8 mouse cellular contexts compared by ENCODE assay signal in the genomic region with DNA sequence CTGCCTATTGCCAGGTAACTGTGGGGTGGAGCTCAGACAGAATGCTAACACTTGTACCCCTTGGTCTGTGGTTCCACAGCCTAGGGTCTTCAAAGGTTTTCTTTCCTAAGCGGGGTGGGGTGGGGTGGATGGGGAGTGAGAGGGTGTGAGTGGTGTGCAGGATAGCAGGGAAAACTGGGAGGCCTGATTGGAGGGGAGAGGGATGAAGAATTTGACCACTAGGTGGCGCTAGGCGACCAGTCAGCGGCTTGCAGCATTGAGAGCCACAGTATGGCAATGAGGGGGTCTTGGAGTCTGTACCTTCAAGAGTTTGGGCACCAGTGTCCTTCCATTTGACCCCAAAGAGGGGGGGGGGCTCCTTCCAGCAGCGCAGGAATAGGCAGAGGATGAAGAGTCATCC. TPM values are rescaled to one million over a fixed set of nuclear protein-coding genes. Genes with fewer than 3 reads are reported as not detected.
DNase-seq lines count a peak whose midpoint lies in the region; ATAC-seq and TF ChIP-seq lines count a peak whose summit lies in the region.

No protein-coding gene starts in this region.

- in situ Hi-C loops in ES-E14 (cut with MboI; ENCODE audit: low sequenced_read_pairs in 2 of 2, unreplicated experiment in 2 of 2): loop anchor here (10.0 to 25.0 kb wide), 3 partner anchors 223 to 975 kb away; a partner anchor contains a TSS

- no peak overlapping the region for H3K4me2 ChIP-seq in hindbrain, embryonic 11.5 days (replicated peaks; ENCODE audit: low read depth, low read length)

- H3K4me3 ChIP-seq in ES-E14 (ENCODE audit: insufficient read depth in 1 of 2, low read depth in 1 of 2, low read length in 2 of 2, poor library complexity in 1 of 2, severe bottlenecking in 1 of 2): no peak overlapping the region
- no peak overlapping the region for H3K4me3 ChIP-seq in hindbrain, embryonic 11.5 days (ENCODE audit: low read depth, low read length)

- ATAC-seq in hindbrain, embryonic 11.5 days (ENCODE audit: low FRiP score): peak; percentile 87

- WGBS in hindbrain, embryonic 11.5 days: 0% methylated on average over 5 of the region's 5 CpGs

- no peak overlapping the region for H3K9ac ChIP-seq in ES-E14 (ENCODE audit: insufficient read depth, low read depth, low read length, poor library complexity, severe bottlenecking)
- H3K9ac ChIP-seq in hindbrain, embryonic 11.5 days (ENCODE audit: low read depth, low read length): no peak overlapping the region

- peaks cover 0 to 8% of the 10 kb centered on the region in 2 experiments; a peak in 1 of 4 replicates for H3K4me1 ChIP-seq in ES-E14 (ENCODE audit: control insufficient read depth in 2 of 2, insufficient read depth in 2 of 2, low read length in 2 of 2, poor library complexity in 1 of 2)
- H3K4me1 ChIP-seq in hindbrain, embryonic 11.5 days (replicated peaks; ENCODE audit: control insufficient read depth, insufficient read depth, low read length): no peaks in the 10 kb centered on the region

- H3K9me3 ChIP-seq in ES-E14 (ENCODE audit: control insufficient read depth, insufficient read depth, low read depth, low read length): no peaks in the 10 kb centered on the region
- H3K9me3 ChIP-seq in hindbrain, embryonic 11.5 days (ENCODE audit: control insufficient read depth, low read length): no peaks in the 10 kb centered on the region

- no peaks in the 10 kb centered on the region for H3K36me3 ChIP-seq in ES-E14 (ENCODE audit: control insufficient read depth, insufficient read depth, low read length, poor library complexity, severe bottlenecking)
- H3K36me3 ChIP-seq in hindbrain, embryonic 11.5 days (ENCODE audit: control insufficient read depth, insufficient read depth, low read length): no peaks in the 10 kb centered on the region

- no peak overlapping the region for H3K27ac ChIP-seq in ES-E14 (ENCODE audit: insufficient read depth, low read depth, low read length, poor library complexity, severe bottlenecking)
- H3K27ac ChIP-seq in hindbrain, embryonic 11.5 days (ENCODE audit: low read depth, low read length): no peak overlapping the region

- DNase-seq in ES-E14 (ENCODE audit: low read depth, low spot score): no peak
- DNase-seq in cerebellum, adult 8-10 months: peak; percentile 56
- DNase-seq in forelimb bud, embryonic 11.5 days (ENCODE audit: low read depth, low spot score): peak; percentile 63
- peak; percentile 89 for DNase-seq in hindbrain, embryonic 11.5 days (ENCODE audit: low spot score)
- peak; percentile 71 to 78 for DNase-seq in layer of hippocampus, postnatal 14 days (ENCODE audit: low spot score in 2 of 2)
- DNase-seq in lung, postnatal 14 days: peak; percentile 86
- peak; percentile 85 for DNase-seq in retina, postnatal 1 day
- DNase-seq in thymus, postnatal 36 days: peak; percentile 54 to 56

- H3K27me3 ChIP-seq in hindbrain, embryonic 11.5 days (ENCODE audit: control insufficient read depth, insufficient read depth, low read length): no peaks in the 10 kb centered on the region

TF ChIP-seq in ES-E14, 5 proteins besides CTCF, POLR2A, EP300 and RAD21:
- TF ChIP-seq ZC3H11A (IDR thresholded peaks at IDR 0.05; ENCODE audit: borderline replicate concordance, low read depth, low read length): peak; percentile 91; the same call in 1 of the 2 replicates
- TF ChIP-seq HCFC1 (IDR thresholded peaks at IDR 0.05; ENCODE audit: borderline replicate concordance, insufficient read depth, low read length): no peak
- no peak for TF ChIP-seq ZNF384 (IDR thresholded peaks at IDR 0.05; ENCODE audit: low read depth, low read length)
- TF ChIP-seq CHD2 (IDR thresholded peaks at IDR 0.05; ENCODE audit: low read depth, low read length): no peak
- TF ChIP-seq MAFK (IDR thresholded peaks at IDR 0.05; ENCODE audit: insufficient read depth, low read depth, low read length): no peak

RNA-seq across cellular contexts. Expression of a gene that starts 35.9 kb away (rescaled TPM):
- 25.4 and 25.6 TPM in 2 replicates for total RNA-seq in ES-E14 (2012; rRNA removed)
- 11.0 and 11.8 TPM in 2 replicates for polyA plus RNA-seq in hindbrain, embryonic 11.5 days (2014; fragmentation: Nextera tagmentation; extraction: Ambion mirVana)
- total RNA-seq in layer of hippocampus, postnatal 14 days (2021): 1 to 10 TPM; 8.9 to 9.5 TPM
